Mouse (Mus musculus): Measurements from ENCODE around the gene Fanca. TPM values are rescaled to one million over a fixed set of nuclear protein-coding genes. Genes with fewer than 3 reads are reported as not detected.

Gene Fanca
- polyA plus RNA-seq, 2 experiments: 24.2 to 54.7 TPM

- no peak for TF ChIP-seq POLR2A (IDR thresholded peaks at IDR 0.05; ENCODE audit: borderline replicate concordance, extremely low read depth, insufficient read depth, insufficient read length)
- Histone ChIP-seq H3K4me2 (replicated peaks; ENCODE audit: low read depth, low read length, severe bottlenecking) (no peak overlapping the region), H3K27me3 (ENCODE audit: control insufficient read depth, insufficient read depth, low read length) (peaks cover 17% of the 10 kb centered on the region), H3K4me3 (replicated peaks; ENCODE audit: low read length) (no peak overlapping the region), H3K36me3 (ENCODE audit: control insufficient read depth, insufficient read depth, low read length) (no peaks in the 10 kb centered on the region), H3K27ac (replicated peaks; ENCODE audit: low read depth, low read length) (no peak overlapping the region), H3K4me1 (ENCODE audit: control insufficient read depth, insufficient read depth, low read length) (0 out of 2 replicates have a peak, but pooled peaks cover 5% of the 10 kb centered on the region), H3K9ac (ENCODE audit: low read depth, low read length, severe bottlenecking) (no peak overlapping the region), H3K9me3 (ENCODE audit: control insufficient read depth, low read length) (no peaks in the 10 kb centered on the region)
- 86% methylated on average over 3 of the region's 3 CpGs for WGBS
- ATAC-seq (ENCODE audit: low FRiP score, low read depth) (no peak), DNase-seq (ENCODE audit: low spot score) (no peak)
These were observed 19.1 kb upstream of the Fanca start for GRCm38 (mm10) chr8:123337475-123337874.

- DNase-seq (ENCODE audit: low spot score) (no peak), ATAC-seq (ENCODE audit: low FRiP score, low read depth) (no peak)
- Histone ChIP-seq H3K27ac (replicated peaks; ENCODE audit: low read depth, low read length) (no peak overlapping the region), H3K9ac (ENCODE audit: low read depth, low read length, severe bottlenecking) (no peak overlapping the region), H3K4me1 (ENCODE audit: control insufficient read depth, insufficient read depth, low read length) (0 out of 2 replicates have a peak, but pooled peaks cover 5% of the 10 kb centered on the region), H3K4me3 (replicated peaks; ENCODE audit: low read length) (no peak overlapping the region), H3K4me2 (replicated peaks; ENCODE audit: low read depth, low read length, severe bottlenecking) (no peak overlapping the region), H3K9me3 (ENCODE audit: control insufficient read depth, low read length) (no peaks in the 10 kb centered on the region), H3K27me3 (ENCODE audit: control insufficient read depth, insufficient read depth, low read length) (peaks cover 17% of the 10 kb centered on the region), H3K36me3 (ENCODE audit: control insufficient read depth, insufficient read depth, low read length) (no peaks in the 10 kb centered on the region)
- 0% methylated on average over 1 of the region's 1 CpGs for WGBS
- no peak for TF ChIP-seq POLR2A (IDR thresholded peaks at IDR 0.05; ENCODE audit: borderline replicate concordance, extremely low read depth, insufficient read depth, insufficient read length)
These were observed 16.1 kb upstream of the Fanca start for GRCm38 (mm10) chr8:123334467-123334866.

DNA sequence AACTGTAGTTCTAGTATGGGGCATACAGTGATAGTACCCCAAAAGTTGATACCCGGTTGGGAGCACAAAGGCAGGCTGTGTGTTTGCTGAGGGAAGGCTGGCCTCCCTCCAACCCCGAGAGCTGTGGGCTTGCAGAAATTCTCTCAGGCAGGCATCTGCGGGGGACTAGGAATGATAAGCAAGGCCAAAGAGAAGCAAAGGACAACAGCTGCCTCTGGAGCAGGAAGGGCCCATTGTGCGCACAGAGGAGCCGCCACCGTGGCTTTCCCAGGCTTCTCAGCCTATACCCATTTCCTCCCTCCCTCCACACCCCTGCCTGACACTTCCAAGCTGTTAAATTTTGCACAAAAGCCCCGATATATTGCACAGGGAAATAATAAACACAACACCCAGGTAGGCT lies 15.5 kb upstream of the Fanca start:
- ATAC-seq (ENCODE audit: low FRiP score, low read depth) (no peak), DNase-seq (ENCODE audit: low spot score) (no peak)
- H3K9me3 ChIP-seq (ENCODE audit: control insufficient read depth, low read length): no peaks in the 10 kb centered on the region
- 10% methylated on average over 7 of the region's 7 CpGs for WGBS
- H3K36me3 ChIP-seq (ENCODE audit: control insufficient read depth, insufficient read depth, low read length): no peaks in the 10 kb centered on the region
- H3K4me1 ChIP-seq (ENCODE audit: control insufficient read depth, insufficient read depth, low read length): 0 out of 2 replicates have a peak, but pooled peaks cover 5% of the 10 kb centered on the region
- H3K4me2 ChIP-seq (replicated peaks; ENCODE audit: low read depth, low read length, severe bottlenecking): no peak overlapping the region
- H3K4me3 ChIP-seq (replicated peaks; ENCODE audit: low read length): no peak overlapping the region
- peaks cover 17% of the 10 kb centered on the region for H3K27me3 ChIP-seq (ENCODE audit: control insufficient read depth, insufficient read depth, low read length)
- no peak overlapping the region for H3K9ac ChIP-seq (ENCODE audit: low read depth, low read length, severe bottlenecking)
- H3K27ac ChIP-seq (replicated peaks; ENCODE audit: low read depth, low read length): no peak overlapping the region
- TF ChIP-seq POLR2A (IDR thresholded peaks at IDR 0.05; ENCODE audit: borderline replicate concordance, extremely low read depth, insufficient read depth, insufficient read length): no peak

DNA sequence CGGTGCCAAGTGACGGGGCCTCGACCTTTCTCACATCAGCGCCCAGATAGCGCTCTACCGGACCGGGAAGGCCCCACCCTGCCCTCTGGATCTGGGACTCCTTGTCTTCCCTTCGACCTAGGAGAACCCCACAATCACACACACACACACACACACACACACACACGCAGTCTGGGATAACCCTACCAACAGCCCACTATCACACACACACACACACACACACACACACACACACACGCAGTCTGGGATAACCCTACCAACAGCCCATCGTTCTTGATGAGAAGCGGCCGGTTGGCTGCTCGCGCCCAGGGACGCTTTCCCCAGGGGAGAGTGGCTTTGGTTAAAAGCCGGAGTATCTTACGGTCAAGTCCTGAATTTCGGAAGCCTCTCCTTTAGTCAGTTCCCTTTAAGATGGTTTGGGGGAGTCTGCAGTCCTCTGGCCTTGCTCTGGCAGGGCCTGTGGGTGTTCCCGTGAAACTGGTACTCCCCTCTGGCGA lies 14.8 kb upstream of the Fanca start:
- 0 out of 2 replicates have a peak, but pooled peaks have one; percentile 15 for ATAC-seq (ENCODE audit: low FRiP score, low read depth)
- WGBS: 2% methylated on average over 21 of the region's 21 CpGs
- no peak for DNase-seq (ENCODE audit: low spot score)

DNA sequence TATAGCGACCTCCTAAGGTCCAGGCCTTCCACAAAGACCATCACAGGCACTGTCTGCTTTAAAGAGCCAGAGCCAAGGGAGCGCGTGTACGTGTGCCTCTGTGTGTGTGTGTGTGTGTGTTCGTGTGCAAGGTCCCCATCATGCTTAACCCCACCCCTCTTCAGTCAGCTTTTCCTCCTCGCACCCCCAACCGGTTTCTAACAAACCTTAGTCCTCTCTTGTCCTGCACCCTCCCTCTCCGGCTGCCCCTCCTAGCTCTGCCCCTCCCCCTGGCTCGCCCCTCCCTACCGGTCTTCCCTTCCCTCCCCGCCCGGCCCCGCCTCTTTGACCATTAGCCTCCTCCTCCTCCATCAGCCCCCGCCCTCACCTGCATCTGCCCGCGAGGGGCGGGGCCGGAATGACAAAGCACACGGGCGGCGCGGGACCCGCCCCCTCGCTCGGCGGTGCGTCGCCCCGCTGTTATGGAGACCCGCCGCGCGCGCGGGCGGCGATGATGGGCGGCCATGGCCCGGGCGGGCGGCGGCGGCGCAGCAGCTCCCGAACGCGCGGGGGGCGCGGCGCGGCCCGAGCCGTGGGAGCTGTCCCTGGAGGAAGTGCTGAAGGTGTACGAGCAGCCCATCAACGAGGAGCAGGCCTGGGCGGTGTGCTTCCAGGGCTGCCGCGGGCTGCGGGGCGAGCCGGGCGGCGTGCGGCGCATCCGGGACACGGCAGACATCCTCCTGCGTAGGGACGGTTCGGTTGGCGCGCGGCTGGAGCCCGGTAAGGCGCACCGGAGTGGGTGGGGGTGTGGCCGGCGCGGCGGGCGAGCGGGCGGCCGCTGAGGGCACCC lies 14.1 kb upstream of the Fanca start, which contains the start of gene Spire2:
Gene Spire2, plus strand, starts transcription at position 452 of the 829 bp plus-strand sequence.
- Histone ChIP-seq H3K27me3 (ENCODE audit: control insufficient read depth, insufficient read depth, low read length) (peaks cover 17% of the 10 kb centered on the region), H3K9me3 (ENCODE audit: control insufficient read depth, low read length) (no peaks in the 10 kb centered on the region), H3K4me3 (replicated peaks; ENCODE audit: low read length) (peak within 1 kb of the TSS; percentile 52), H3K4me2 (replicated peaks; ENCODE audit: low read depth, low read length, severe bottlenecking) (peak within 1 kb of the TSS; percentile 83), H3K4me1 (ENCODE audit: control insufficient read depth, insufficient read depth, low read length) (0 out of 2 replicates have a peak, but pooled peaks cover 5% of the 10 kb centered on the region), H3K36me3 (ENCODE audit: control insufficient read depth, insufficient read depth, low read length) (no peaks in the 10 kb centered on the region), H3K27ac (replicated peaks; ENCODE audit: low read depth, low read length) (no peak within 1 kb of the TSS), H3K9ac (ENCODE audit: low read depth, low read length, severe bottlenecking) (peak within 1 kb of the TSS; percentile 38)
- TF ChIP-seq POLR2A (IDR thresholded peaks at IDR 0.05; ENCODE audit: borderline replicate concordance, extremely low read depth, insufficient read depth, insufficient read length): no peak
- ATAC-seq (ENCODE audit: low FRiP score, low read depth): peak; percentile 88
- WGBS: 1% methylated on average over 42 of the region's 85 CpGs
- DNase-seq (ENCODE audit: low spot score): peak; percentile 58

More for the DNA sequence above, 14.8 kb upstream of the Fanca start:
- H3K9ac ChIP-seq (ENCODE audit: low read depth, low read length, severe bottlenecking): peak overlapping the region; percentile 38
- H3K36me3 ChIP-seq (ENCODE audit: control insufficient read depth, insufficient read depth, low read length): no peaks in the 10 kb centered on the region
- no peak for TF ChIP-seq POLR2A (IDR thresholded peaks at IDR 0.05; ENCODE audit: borderline replicate concordance, extremely low read depth, insufficient read depth, insufficient read length)
- 0 out of 2 replicates have a peak, but pooled peaks cover 5% of the 10 kb centered on the region for H3K4me1 ChIP-seq (ENCODE audit: control insufficient read depth, insufficient read depth, low read length)
- no peaks in the 10 kb centered on the region for H3K9me3 ChIP-seq (ENCODE audit: control insufficient read depth, low read length)
- H3K4me3 ChIP-seq (replicated peaks; ENCODE audit: low read length): peak overlapping the region; percentile 52
- H3K27ac ChIP-seq (replicated peaks; ENCODE audit: low read depth, low read length): no peak overlapping the region
- H3K4me2 ChIP-seq (replicated peaks; ENCODE audit: low read depth, low read length, severe bottlenecking): peak overlapping the region; percentile 83
- peaks cover 17% of the 10 kb centered on the region for H3K27me3 ChIP-seq (ENCODE audit: control insufficient read depth, insufficient read depth, low read length)

Measured in limb, embryonic 14.5 days (tissue).